Mouse (Mus musculus) hindbrain, postnatal 0 days (tissue): Measurements from ENCODE around the gene Ppp1r14b. TPM values are rescaled to one million over a fixed set of nuclear protein-coding genes. Genes with fewer than 3 reads are reported as not detected.

Experiments
- ATAC-seq: fragments of 200-750 bp; cut with Nextera tagmentation; 2 replicates; pipeline ENCODE4 v1.8.0; 2017; ENCODE audit warnings: mild to moderate bottlenecking, moderate TSS enrichment, moderate library complexity
- DNase-seq: peaks from one replicate; pipeline ENCODE4 v3.0.0-alpha.2; 2015; ENCODE audit warnings: low spot score
- H3K27ac ChIP-seq: fragments of 300-500 bp; sonication (generic); 2 replicates; pipeline ENCODE4 v1.5.1; 2014; ENCODE audit warnings: mild to moderate bottlenecking
- H3K27me3 ChIP-seq: fragments of 300-500 bp; sonication (generic); 2 replicates; pipeline ENCODE4 v1.6.1; 2014; ENCODE audit warnings: low read length, mixed read lengths; ENCODE audit not compliant: insufficient read depth
- H3K36me3 ChIP-seq: fragments of 300-500 bp; sonication (generic); 2 replicates; pipeline ENCODE4 v1.6.1; 2014; ENCODE audit warnings: low read length, mixed read lengths; ENCODE audit not compliant: insufficient read depth
- H3K4me1 ChIP-seq: fragments of 300-500 bp; sonication (generic); 2 replicates; pipeline ENCODE4 v1.6.1; 2014; ENCODE audit warnings: antibody characterized with exemption, low read length, mixed read lengths; ENCODE audit not compliant: insufficient read depth
- H3K4me2 ChIP-seq: fragments of 300-500 bp; sonication (generic); 2 replicates; pipeline ENCODE4 v1.6.1; 2014; ENCODE audit warnings: low read depth, mild to moderate bottlenecking, low read length, moderate library complexity, mixed read lengths
- H3K4me3 ChIP-seq: fragments of 300-500 bp; sonication (generic); 2 replicates; pipeline ENCODE4 v1.5.1; 2014; ENCODE audit warnings: low read length
- H3K9ac ChIP-seq: fragments of 300-500 bp; sonication (generic); replicated peaks from 2 replicates; pipeline ENCODE4 v1.6.1; 2014; ENCODE audit warnings: mild to moderate bottlenecking, low read length, moderate library complexity, mixed read lengths
- H3K9me3 ChIP-seq: fragments of 300-500 bp; sonication (generic); 2 replicates; pipeline ENCODE4 v1.6.1; 2016; ENCODE audit warnings: low read length, mixed read lengths
- CTCF ChIP-seq: IDR thresholded peaks from 2 replicates; pipeline ENCODE4 v1.5.1; 2016; ENCODE audit warnings: antibody characterized with exemption, control low read depth, low read depth
- WGBS: fragments of 180-500 bp; shearing (Covaris S2); extraction: QIAGEN DNeasy Blood & Tissue Kit; methylation state at CpG from one replicate; pipeline ENCODE4 v1.1.7; 2014; 5-methylcytosine and 5-hydroxymethylcytosine counted together
- polyA plus RNA-seq: library from polyadenylated mRNA; unstranded; fragments of >200 nt; fragmentation: Nextera tagmentation; extraction: Ambion mirVana; gene quantifications from 2 replicates; pipeline ENCODE4 v1.2.1, GENCODE M21; 2015
- total RNA-seq: library from RNA; depleted of rRNA; stranded (reverse); fragments of >200 nt; gene quantifications from 2 replicates; pipeline ENCODE4 v1.2.3, GENCODE M21; 2014

Gene Ppp1r14b
- total and polyA plus RNA-seq, 2 experiments from 2014 or later = 155 to 210 TPM

- 83% methylated on average over 9 of the region's 9 CpGs for WGBS
- H3K4me3 ChIP-seq = no peak overlapping the region
- no peak for TF ChIP-seq CTCF
- no peaks in the 10 kb centered on the region for H3K36me3 ChIP-seq
- H3K9ac ChIP-seq = no peak overlapping the region
- H3K9me3 ChIP-seq = no peaks in the 10 kb centered on the region
- no peaks in the 10 kb centered on the region for H3K4me1 ChIP-seq
- ATAC-seq (no peak), DNase-seq (no peak)
- no peak overlapping the region for H3K27ac ChIP-seq
- H3K4me2 ChIP-seq = no peak overlapping the region
- no peaks in the 10 kb centered on the region for H3K27me3 ChIP-seq
Measured at GRCm38 (mm10) chr19:7006892-7007593, 32.3 kb downstream of the Ppp1r14b start.

- 79% methylated on average over 4 of the region's 4 CpGs for WGBS
- ATAC-seq (no peak), DNase-seq (no peak)
- TF ChIP-seq CTCF = no peak
- no peaks in the 10 kb centered on the region for H3K27me3 ChIP-seq
- no peak overlapping the region for H3K27ac ChIP-seq
- no peak overlapping the region for H3K4me3 ChIP-seq
- H3K9ac ChIP-seq = no peak overlapping the region
- no peak overlapping the region for H3K4me2 ChIP-seq
- no peaks in the 10 kb centered on the region for H3K9me3 ChIP-seq
- H3K4me1 ChIP-seq = no peaks in the 10 kb centered on the region
- no peaks in the 10 kb centered on the region for H3K36me3 ChIP-seq
Measured at GRCm38 (mm10) chr19:7012426-7012825, 37.7 kb downstream of the Ppp1r14b start.

GRCm38 (mm10) chr19:7013984-7014383 lies 39.2 kb downstream of the Ppp1r14b start:
- Histone ChIP-seq H3K4me2 (no peak overlapping the region), H3K9ac (no peak overlapping the region), H3K36me3 (peaks cover 5% of the 10 kb centered on the region; the same call in 1 of the 2 replicates), H3K27me3 (no peaks in the 10 kb centered on the region), H3K27ac (no peak overlapping the region), H3K4me1 (no peaks in the 10 kb centered on the region), H3K9me3 (no peaks in the 10 kb centered on the region), H3K4me3 (no peak overlapping the region)
- TF ChIP-seq CTCF = no peak
- WGBS = 89% methylated on average over 9 of the region's 9 CpGs
- no peak for ATAC-seq
- DNase-seq = no peak

GRCm38 (mm10) chr19:7014481-7015135 lies 39.8 kb downstream of the Ppp1r14b start:
- Histone ChIP-seq H3K4me2 (no peak overlapping the region), H3K4me1 (no peaks in the 10 kb centered on the region), H3K27me3 (no peaks in the 10 kb centered on the region), H3K27ac (no peak overlapping the region), H3K9ac (no peak overlapping the region), H3K4me3 (no peak overlapping the region), H3K9me3 (no peaks in the 10 kb centered on the region), H3K36me3 (peaks cover 8% of the 10 kb centered on the region; the same call in 1 of the 2 replicates)
- no peak for TF ChIP-seq CTCF
- no peak for DNase-seq
- no peak for ATAC-seq
- WGBS = 90% methylated on average over 20 of the region's 20 CpGs

GRCm38 (mm10) chr19:7017541-7018457 lies 43.0 kb downstream of the Ppp1r14b start:
- peaks cover 37% of the 10 kb centered on the region for H3K36me3 ChIP-seq
- H3K9ac ChIP-seq = no peak overlapping the region
- WGBS = 87% methylated on average over 12 of the region's 12 CpGs
- H3K4me2 ChIP-seq = no peak overlapping the region
- H3K9me3 ChIP-seq = no peaks in the 10 kb centered on the region
- no peak for DNase-seq
- H3K27ac ChIP-seq = no peak overlapping the region
- no peaks in the 10 kb centered on the region for H3K4me1 ChIP-seq
- no peak for ATAC-seq
- TF ChIP-seq CTCF = no peak
- no peaks in the 10 kb centered on the region for H3K27me3 ChIP-seq
- no peak overlapping the region for H3K4me3 ChIP-seq

GRCm38 (mm10) chr19:7018546-7018945 lies 43.8 kb downstream of the Ppp1r14b start:
- Histone ChIP-seq H3K27me3 (no peaks in the 10 kb centered on the region), H3K27ac (peak overlapping the region; percentile 15; the same call in 1 of the 2 replicates), H3K36me3 (peaks cover 43% of the 10 kb centered on the region), H3K4me3 (no peak overlapping the region), H3K4me2 (no peak overlapping the region), H3K9ac (no peak overlapping the region), H3K4me1 (no peaks in the 10 kb centered on the region), H3K9me3 (no peaks in the 10 kb centered on the region)
- WGBS = 94% methylated on average over 11 of the region's 11 CpGs
- no peak for ATAC-seq
- no peak for DNase-seq
- TF ChIP-seq CTCF = no peak
